Mouse (Mus musculus): Measurements from ENCODE around the gene Polr2a. TPM values are rescaled to one million over a fixed set of nuclear protein-coding genes. Genes with fewer than 3 reads are reported as not detected.

Polr2a gene
- polyA plus RNA-seq, 1 experiment from 2014 or later = 23.5 TPM

GRCm38 (mm10) chr11:69685526-69686148 is 72.8 kb downstream of the Polr2a start, which contains the start of gene Tnfsf13:
Tnfsf13 (minus strand) TSS chr11:69685784.
- Histone ChIP-seq H3K4me3 (ENCODE audit: low read depth, low read length) (no peak within 1 kb of the TSS), H3K36me3 (ENCODE audit: control insufficient read depth, insufficient read depth, low read length) (no peaks in the 10 kb centered on the region), H3K27me3 (ENCODE audit: control insufficient read depth, insufficient read depth, low read length) (no peaks in the 10 kb centered on the region), H3K9me3 (ENCODE audit: control insufficient read depth, low read length) (no peaks in the 10 kb centered on the region), H3K4me2 (ENCODE audit: low read depth, low read length) (no peak within 1 kb of the TSS), H3K27ac (ENCODE audit: low read depth, low read length) (0 out of 2 replicates have a peak within 1 kb of the TSS, but pooled peaks have one; percentile 39), H3K9ac (replicated peaks; ENCODE audit: low read depth, low read length) (no peak within 1 kb of the TSS), H3K4me1 (ENCODE audit: control insufficient read depth, insufficient read depth, low read length) (peaks cover 9% of the 10 kb centered on the region)
- no peak for ATAC-seq (ENCODE audit: low read depth)
- 60% methylated on average over 10 of the region's 10 CpGs for WGBS

DNA sequence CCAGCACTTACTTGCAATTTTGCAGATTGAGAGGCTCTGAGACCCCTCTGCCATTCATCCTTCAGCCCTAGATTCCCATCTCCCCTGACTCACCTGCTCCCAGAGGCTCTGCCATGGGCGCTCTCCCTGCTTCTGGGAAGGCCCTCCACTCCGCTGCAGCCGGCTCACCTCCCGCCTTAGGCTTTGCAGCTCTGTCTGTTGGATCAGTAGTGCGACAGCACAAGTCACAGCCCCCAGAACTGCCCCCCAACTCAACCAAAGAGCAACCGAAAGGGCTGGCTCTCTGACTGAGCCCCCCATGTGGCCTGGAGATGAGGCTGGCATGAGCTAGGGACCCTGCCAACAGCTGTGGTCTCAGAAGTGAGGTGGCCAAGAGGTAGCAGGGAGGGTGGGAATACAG is 73.5 kb downstream of the Polr2a start:
- Histone ChIP-seq H3K27me3 (ENCODE audit: control insufficient read depth, insufficient read depth, low read length) (no peaks in the 10 kb centered on the region), H3K4me3 (ENCODE audit: low read depth, low read length) (no peak overlapping the region), H3K9ac (replicated peaks; ENCODE audit: low read depth, low read length) (no peak overlapping the region), H3K4me2 (ENCODE audit: low read depth, low read length) (no peak overlapping the region), H3K36me3 (ENCODE audit: control insufficient read depth, insufficient read depth, low read length) (no peaks in the 10 kb centered on the region), H3K27ac (ENCODE audit: low read depth, low read length) (no peak overlapping the region), H3K9me3 (ENCODE audit: control insufficient read depth, low read length) (no peaks in the 10 kb centered on the region), H3K4me1 (ENCODE audit: control insufficient read depth, insufficient read depth, low read length) (peaks cover 14% of the 10 kb centered on the region)
- no peak for ATAC-seq (ENCODE audit: low read depth)
- WGBS = 79% methylated on average over 6 of the region's 6 CpGs

GRCm38 (mm10) chr11:69684128-69684745 is 74.2 kb downstream of the Polr2a start:
- Histone ChIP-seq H3K9me3 (ENCODE audit: control insufficient read depth, low read length) (no peaks in the 10 kb centered on the region), H3K4me1 (ENCODE audit: control insufficient read depth, insufficient read depth, low read length) (peaks cover 14% of the 10 kb centered on the region), H3K27ac (ENCODE audit: low read depth, low read length) (no peak overlapping the region), H3K4me3 (ENCODE audit: low read depth, low read length) (no peak overlapping the region), H3K4me2 (ENCODE audit: low read depth, low read length) (no peak overlapping the region), H3K9ac (replicated peaks; ENCODE audit: low read depth, low read length) (no peak overlapping the region), H3K27me3 (ENCODE audit: control insufficient read depth, insufficient read depth, low read length) (no peaks in the 10 kb centered on the region), H3K36me3 (ENCODE audit: control insufficient read depth, insufficient read depth, low read length) (0 out of 2 replicates have a peak, but pooled peaks cover under 1% of the 10 kb centered on the region)
- no peak for ATAC-seq (ENCODE audit: low read depth)
- 90% methylated on average over 12 of the region's 12 CpGs for WGBS

Other genes with a start within 250 kb of the Polr2a start
- gene Dnah2, start 209.5 kb downstream of the Polr2a start, polyA plus RNA-seq (2014; fragmentation: Nextera tagmentation; extraction: Ambion mirVana) = 5.7 and 6.9 TPM in 2 replicates
- gene Efnb3, start 198.4 kb downstream of the Polr2a start, polyA plus RNA-seq (2014; fragmentation: Nextera tagmentation; extraction: Ambion mirVana) = 23.2 and 35.6 TPM in 2 replicates
- 17.3 and 20.8 TPM in 2 replicates for gene Wrap53, start 178.4 kb downstream of the Polr2a start, polyA plus RNA-seq (2014; fragmentation: Nextera tagmentation; extraction: Ambion mirVana)
- gene Trp53, start 178.3 kb downstream of the Polr2a start, polyA plus RNA-seq (2014; fragmentation: Nextera tagmentation; extraction: Ambion mirVana) = 54.6 and 68.8 TPM in 2 replicates
- gene Atp1b2, start 152.7 kb downstream of the Polr2a start, polyA plus RNA-seq (2014; fragmentation: Nextera tagmentation; extraction: Ambion mirVana) = 66.6 and 99.6 TPM in 2 replicates
- not detected in 2 replicates for gene Shbg, start 140.7 kb downstream of the Polr2a start, polyA plus RNA-seq (2014; fragmentation: Nextera tagmentation; extraction: Ambion mirVana)
- 23.8 and 25.1 TPM in 2 replicates for gene Sat2, start 136.6 kb downstream of the Polr2a start, polyA plus RNA-seq (2014; fragmentation: Nextera tagmentation; extraction: Ambion mirVana)
- gene Fxr2, start 125.6 kb downstream of the Polr2a start, polyA plus RNA-seq (2014; fragmentation: Nextera tagmentation; extraction: Ambion mirVana) = 31.1 and 34.0 TPM in 2 replicates
- not detected in 2 replicates for gene Sox15, start 103.3 kb downstream of the Polr2a start, polyA plus RNA-seq (2014; fragmentation: Nextera tagmentation; extraction: Ambion mirVana)
- 40.7 and 63.4 TPM in 2 replicates for gene Mpdu1, start 96.0 kb downstream of the Polr2a start, polyA plus RNA-seq (2014; fragmentation: Nextera tagmentation; extraction: Ambion mirVana)
- 3.7 and 11.2 TPM in 2 replicates for gene Cd68, start 92.5 kb downstream of the Polr2a start, polyA plus RNA-seq (2014; fragmentation: Nextera tagmentation; extraction: Ambion mirVana)
- 503 and 643 TPM in 2 replicates for gene Eif4a1, start 86.2 kb downstream of the Polr2a start, polyA plus RNA-seq (2014; fragmentation: Nextera tagmentation; extraction: Ambion mirVana)
- 104 and 116 TPM in 2 replicates for gene Senp3, start 76.6 kb downstream of the Polr2a start, polyA plus RNA-seq (2014; fragmentation: Nextera tagmentation; extraction: Ambion mirVana)
- gene Tnfsf13, start 72.9 kb downstream of the Polr2a start, polyA plus RNA-seq (2014; fragmentation: Nextera tagmentation; extraction: Ambion mirVana) = 0.24 and 0.72 TPM in 2 replicates
- gene Tnfsf12, start 62.8 kb downstream of the Polr2a start, polyA plus RNA-seq (2014; fragmentation: Nextera tagmentation; extraction: Ambion mirVana) = 2.1 and 3.4 TPM in 2 replicates
- 0.75 and 1.8 TPM in 2 replicates for gene Tnfsfm13, start 62.5 kb downstream of the Polr2a start, polyA plus RNA-seq (2014; fragmentation: Nextera tagmentation; extraction: Ambion mirVana)
- not detected in 2 replicates for gene Slc35g3, start 3.3 kb upstream of the Polr2a start, polyA plus RNA-seq (2014; fragmentation: Nextera tagmentation; extraction: Ambion mirVana)
- 4.3 and 6.0 TPM in 2 replicates for gene Zbtb4, start 7.3 kb upstream of the Polr2a start, polyA plus RNA-seq (2014; fragmentation: Nextera tagmentation; extraction: Ambion mirVana)
- 0.78 and 1.3 TPM in 2 replicates for gene Chrnb1, start 37.3 kb upstream of the Polr2a start, polyA plus RNA-seq (2014; fragmentation: Nextera tagmentation; extraction: Ambion mirVana)
- 6.4 and 9.1 TPM in 2 replicates for gene Fgf11, start 43.2 kb upstream of the Polr2a start, polyA plus RNA-seq (2014; fragmentation: Nextera tagmentation; extraction: Ambion mirVana)
- 0.68 and 0.76 TPM in 2 replicates for gene Tmem102, start 47.0 kb upstream of the Polr2a start, polyA plus RNA-seq (2014; fragmentation: Nextera tagmentation; extraction: Ambion mirVana)
- not detected in 2 replicates for gene Gm39566, start 56.7 kb upstream of the Polr2a start, polyA plus RNA-seq (2014; fragmentation: Nextera tagmentation; extraction: Ambion mirVana)
- gene Spem2, start 59.8 kb upstream of the Polr2a start, polyA plus RNA-seq (2014; fragmentation: Nextera tagmentation; extraction: Ambion mirVana) = 0.16 TPM in 1 of 2 replicates, not detected in the other
- gene Spem1, start 63.5 kb upstream of the Polr2a start, polyA plus RNA-seq (2014; fragmentation: Nextera tagmentation; extraction: Ambion mirVana) = 0.35 and 0.40 TPM in 2 replicates
- 24.2 and 31.3 TPM in 2 replicates for gene Nlgn2, start 79.1 kb upstream of the Polr2a start, polyA plus RNA-seq (2014; fragmentation: Nextera tagmentation; extraction: Ambion mirVana)
- gene Tmem256, start 79.9 kb upstream of the Polr2a start, polyA plus RNA-seq (2014; fragmentation: Nextera tagmentation; extraction: Ambion mirVana) = 306 and 377 TPM in 2 replicates
- gene Plscr3, start 87.7 kb upstream of the Polr2a start, polyA plus RNA-seq (2014; fragmentation: Nextera tagmentation; extraction: Ambion mirVana) = 36.3 and 51.8 TPM in 2 replicates
- 0.28 TPM in 1 of 2 replicates, not detected in the other for gene Tnk1, start 100.1 kb upstream of the Polr2a start, polyA plus RNA-seq (2014; fragmentation: Nextera tagmentation; extraction: Ambion mirVana)
- gene Tmem95, start 119.4 kb upstream of the Polr2a start, polyA plus RNA-seq (2014; fragmentation: Nextera tagmentation; extraction: Ambion mirVana) = not detected in 2 replicates
- gene Kctd11, start 122.8 kb upstream of the Polr2a start, polyA plus RNA-seq (2014; fragmentation: Nextera tagmentation; extraction: Ambion mirVana) = 0.80 and 2.0 TPM in 2 replicates
- 0.17 and 0.33 TPM in 2 replicates for gene Acap1, start 136.9 kb upstream of the Polr2a start, polyA plus RNA-seq (2014; fragmentation: Nextera tagmentation; extraction: Ambion mirVana)
- gene 2810408A11Rik, start 142.3 kb upstream of the Polr2a start, polyA plus RNA-seq (2014; fragmentation: Nextera tagmentation; extraction: Ambion mirVana) = 7.1 and 7.8 TPM in 2 replicates
- 26.2 and 27.8 TPM in 2 replicates for gene Neurl4, start 142.4 kb upstream of the Polr2a start, polyA plus RNA-seq (2014; fragmentation: Nextera tagmentation; extraction: Ambion mirVana)
- gene Gps2, start 155.3 kb upstream of the Polr2a start, polyA plus RNA-seq (2014; fragmentation: Nextera tagmentation; extraction: Ambion mirVana) = 58.5 and 65.4 TPM in 2 replicates
- 1,037 and 1,095 TPM in 2 replicates for gene Eif5a, start 163.3 kb upstream of the Polr2a start, polyA plus RNA-seq (2014; fragmentation: Nextera tagmentation; extraction: Ambion mirVana)
- gene Ybx2, start 177.2 kb upstream of the Polr2a start, polyA plus RNA-seq (2014; fragmentation: Nextera tagmentation; extraction: Ambion mirVana) = 5.9 and 11.1 TPM in 2 replicates
- 2.7 and 3.7 TPM in 2 replicates for gene Slc2a4, start 189.6 kb upstream of the Polr2a start, polyA plus RNA-seq (2014; fragmentation: Nextera tagmentation; extraction: Ambion mirVana)
- 0.33 and 0.88 TPM in 2 replicates for gene Cldn7, start 206.1 kb upstream of the Polr2a start, polyA plus RNA-seq (2014; fragmentation: Nextera tagmentation; extraction: Ambion mirVana)
- 26.5 and 27.1 TPM in 2 replicates for gene Ctdnep1, start 222.5 kb upstream of the Polr2a start, polyA plus RNA-seq (2014; fragmentation: Nextera tagmentation; extraction: Ambion mirVana)
- gene Elp5, start 223.9 kb upstream of the Polr2a start, polyA plus RNA-seq (2014; fragmentation: Nextera tagmentation; extraction: Ambion mirVana) = 159 and 175 TPM in 2 replicates
- gene Gabarap, start 232.5 kb upstream of the Polr2a start, polyA plus RNA-seq (2014; fragmentation: Nextera tagmentation; extraction: Ambion mirVana) = 609 and 643 TPM in 2 replicates
- gene Phf23, start 237.1 kb upstream of the Polr2a start, polyA plus RNA-seq (2014; fragmentation: Nextera tagmentation; extraction: Ambion mirVana) = 28.8 and 37.8 TPM in 2 replicates
- gene Dvl2, start 242.0 kb upstream of the Polr2a start, polyA plus RNA-seq (2014; fragmentation: Nextera tagmentation; extraction: Ambion mirVana) = 19.0 and 19.2 TPM in 2 replicates